Mouse (Mus musculus) embryonic facial prominence, embryonic 11.5 days (tissue): ENCODE data around the gene Rpsa. TPM values are rescaled to one million over a fixed set of nuclear protein-coding genes. Genes with fewer than 3 reads are reported as not detected.
A peak's percentile ranks its signal among the peaks of the same experiment; 100 is the strongest.

ENCODE experiments used
- ATAC-seq: fragments of 200-750 bp; cut with Nextera tagmentation; replicated peaks from 2 replicates; pipeline ENCODE4 v1.8.0; 2017; ENCODE audit warnings: low read depth; ENCODE audit not compliant: insufficient number of reproducible peaks, low FRiP score, low TSS enrichment
- DNase-seq: peaks from one replicate; pipeline ENCODE4 v3.0.0-alpha.2; 2015; ENCODE audit warnings: low spot score
- H3K27ac ChIP-seq: fragments of 300-500 bp; sonication (generic); replicated peaks from 2 replicates; pipeline ENCODE4 v1.5.1; 2014; ENCODE audit warnings: mild to moderate bottlenecking, low read depth, low read length, control low read depth
- H3K27me3 ChIP-seq: fragments of 300-500 bp; sonication (generic); 2 replicates; pipeline ENCODE4 v1.6.1; 2014; ENCODE audit warnings: mild to moderate bottlenecking, low read length, moderate library complexity, mixed read lengths; ENCODE audit not compliant: control insufficient read depth, insufficient read depth
- H3K36me3 ChIP-seq: fragments of 300-500 bp; sonication (generic); replicated peaks from 2 replicates; pipeline ENCODE4 v1.6.1; 2014; ENCODE audit warnings: low read depth, mild to moderate bottlenecking, low read length, moderate library complexity, mixed read lengths; ENCODE audit not compliant: control insufficient read depth, insufficient read depth
- H3K4me1 ChIP-seq: fragments of 300-500 bp; sonication (generic); 2 replicates; pipeline ENCODE4 v1.6.1; 2014; ENCODE audit warnings: low read length, mixed read lengths; ENCODE audit not compliant: control insufficient read depth, insufficient read depth
- H3K4me2 ChIP-seq: fragments of 300-500 bp; sonication (generic); 2 replicates; pipeline ENCODE4 v1.6.1; 2014; ENCODE audit warnings: low read depth, mild to moderate bottlenecking, control low read depth, low read length, moderate library complexity
- H3K4me3 ChIP-seq: fragments of 300-500 bp; sonication (generic); 2 replicates; pipeline ENCODE4 v1.5.1; 2014; ENCODE audit warnings: low read depth, low read length, control low read depth
- H3K9ac ChIP-seq: fragments of 300-500 bp; sonication (generic); replicated peaks from 2 replicates; pipeline ENCODE4 v1.6.1; 2014; ENCODE audit warnings: mild to moderate bottlenecking, control low read depth, low read length
- H3K9me3 ChIP-seq: fragments of 300-500 bp; sonication (generic); replicated peaks from 2 replicates; pipeline ENCODE4 v1.6.1; 2016; ENCODE audit warnings: mild to moderate bottlenecking, low read length, inconsistent platforms, mixed read lengths; ENCODE audit not compliant: control insufficient read depth
- WGBS: fragments of 180-500 bp; shearing (Covaris S2); extraction: QIAGEN DNeasy Blood & Tissue Kit; methylation state at CpG from one replicate; pipeline ENCODE4 v1.1.7; 2014; 5-methylcytosine and 5-hydroxymethylcytosine counted together
- polyA plus RNA-seq: library from polyadenylated mRNA; unstranded; fragments of >200 nt; fragmentation: Nextera tagmentation; extraction: Ambion mirVana; gene quantifications from 2 replicates; pipeline ENCODE4 v1.2.1, GENCODE M21; 2014

Rpsa gene
- polyA plus RNA-seq, 1 experiment from 2014 or later: 1,419 TPM

DNA sequence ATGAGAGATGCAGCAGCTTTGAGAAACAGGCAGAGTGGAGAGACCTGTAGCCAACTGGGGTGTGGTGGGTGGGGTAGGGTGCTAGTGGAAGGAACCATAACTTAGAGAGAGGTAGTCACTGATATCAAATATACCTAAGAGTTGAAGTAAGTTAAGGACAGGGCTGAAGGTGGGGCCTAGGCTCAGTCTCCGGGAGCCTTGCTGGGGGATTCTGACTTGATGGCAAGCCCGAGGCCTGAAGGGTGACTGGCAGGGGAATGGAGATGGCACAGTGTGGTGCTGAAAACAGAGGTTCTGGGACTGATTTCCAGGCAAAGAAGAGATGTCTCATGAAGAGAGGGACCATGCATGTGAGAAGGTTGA lies 12.7 kb upstream of the Rpsa start:
- no peaks in the 10 kb centered on the region for H3K9me3 ChIP-seq

DNA sequence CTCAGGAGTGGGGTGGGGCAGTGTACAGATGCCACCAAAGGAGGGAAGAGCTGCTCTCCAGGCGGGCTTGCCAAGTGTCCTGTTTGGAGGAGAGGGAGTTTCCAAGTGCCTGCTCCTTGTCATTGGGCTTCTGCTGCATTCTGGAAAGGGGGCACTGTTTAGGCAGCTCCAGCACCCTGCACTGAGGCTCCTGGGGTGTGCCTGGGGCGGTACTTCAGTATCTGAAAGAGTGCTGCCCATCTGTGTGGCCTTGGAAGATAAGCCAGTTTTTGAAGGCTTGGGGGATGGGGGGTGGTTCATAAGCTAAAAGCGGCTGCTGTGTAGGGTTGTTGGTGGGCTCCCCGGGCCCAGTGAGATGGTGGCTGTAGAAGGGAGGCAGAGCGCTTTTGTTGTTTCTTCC lies 11.9 kb upstream of the Rpsa start:
- H3K27me3 ChIP-seq: no peaks in the 10 kb centered on the region
- no peaks in the 10 kb centered on the region for H3K4me1 ChIP-seq
- ATAC-seq (no peak), DNase-seq (no peak)
- no peaks in the 10 kb centered on the region; the same call in 1 of the 2 replicates for H3K36me3 ChIP-seq
- 0 out of 2 replicates have a peak overlapping the region, but pooled peaks have one; percentile 15 for H3K9ac ChIP-seq
- H3K9me3 ChIP-seq: no peaks in the 10 kb centered on the region
- H3K4me3 ChIP-seq: no peak overlapping the region
- WGBS: 83% methylated on average over 5 of the region's 5 CpGs
- no peak overlapping the region for H3K4me2 ChIP-seq
- no peak overlapping the region for H3K27ac ChIP-seq

More for the DNA sequence above, 12.7 kb upstream of the Rpsa start:
- ATAC-seq (no peak), DNase-seq (no peak)
- 89% methylated on average over 2 of the region's 2 CpGs for WGBS
- Histone ChIP-seq H3K4me3 (no peak overlapping the region), H3K27me3 (no peaks in the 10 kb centered on the region), H3K4me1 (no peaks in the 10 kb centered on the region), H3K4me2 (no peak overlapping the region), H3K27ac (no peak overlapping the region), H3K36me3 (no peaks in the 10 kb centered on the region; the same call in 1 of the 2 replicates), H3K9ac (no peak overlapping the region)

DNA sequence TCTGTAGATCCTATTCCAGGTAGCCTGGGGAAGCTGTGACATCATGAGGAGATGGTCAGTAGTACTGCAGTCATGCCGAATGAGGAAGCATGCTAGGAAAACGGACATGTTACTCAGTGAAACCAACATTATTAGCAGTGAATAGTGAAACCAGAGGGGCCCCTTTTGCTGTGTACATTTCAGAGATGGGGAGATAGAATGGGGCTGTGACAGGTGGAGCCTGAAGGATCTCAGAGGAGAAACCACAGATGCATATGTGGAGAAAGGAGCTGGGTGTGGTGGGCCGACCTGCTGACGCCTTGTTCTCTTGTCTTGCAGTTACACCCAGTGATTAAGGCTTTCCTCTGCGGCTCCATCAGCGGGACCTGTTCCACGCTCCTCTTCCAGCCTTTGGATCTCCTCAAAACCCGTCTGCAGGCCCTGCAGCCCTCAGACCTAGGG lies 11.3 kb upstream of the Rpsa start:
- ATAC-seq: no peak
- DNase-seq: no peak
- 84% methylated on average over 8 of the region's 8 CpGs for WGBS
- Histone ChIP-seq H3K9me3 (no peaks in the 10 kb centered on the region), H3K9ac (no peak overlapping the region), H3K4me1 (no peaks in the 10 kb centered on the region), H3K36me3 (no peaks in the 10 kb centered on the region; the same call in 1 of the 2 replicates), H3K27ac (no peak overlapping the region), H3K27me3 (no peaks in the 10 kb centered on the region), H3K4me3 (no peak overlapping the region), H3K4me2 (no peak overlapping the region)

DNA sequence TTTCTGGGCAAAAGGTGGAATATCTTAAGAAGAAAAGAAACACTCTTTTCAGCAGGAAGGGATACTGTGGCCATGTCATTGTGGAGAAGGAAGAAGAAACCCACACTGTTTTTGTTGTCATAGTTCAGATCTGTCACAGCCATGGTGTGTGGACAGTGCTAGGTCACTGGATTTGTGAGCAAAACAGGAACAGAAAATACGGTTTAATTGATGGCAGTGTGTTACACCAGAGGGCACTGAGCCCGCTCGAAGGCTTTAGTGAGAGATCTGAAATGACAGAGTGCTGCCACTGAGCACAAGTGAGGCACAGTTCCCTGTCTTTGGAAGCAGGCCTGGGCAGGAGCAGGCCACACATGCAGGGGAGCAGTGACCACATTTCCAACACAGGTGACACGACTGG lies 9.3 kb upstream of the Rpsa start:
- 82% methylated on average over 4 of the region's 4 CpGs for WGBS
- ATAC-seq: no peak
- no peak overlapping the region for H3K4me3 ChIP-seq
- no peak overlapping the region for H3K4me2 ChIP-seq
- H3K36me3 ChIP-seq: no peaks in the 10 kb centered on the region; the same call in 1 of the 2 replicates
- no peak overlapping the region for H3K9ac ChIP-seq
- no peaks in the 10 kb centered on the region for H3K27me3 ChIP-seq
- no peaks in the 10 kb centered on the region for H3K4me1 ChIP-seq
- DNase-seq: no peak
- H3K27ac ChIP-seq: no peak overlapping the region
- no peaks in the 10 kb centered on the region for H3K9me3 ChIP-seq

DNA sequence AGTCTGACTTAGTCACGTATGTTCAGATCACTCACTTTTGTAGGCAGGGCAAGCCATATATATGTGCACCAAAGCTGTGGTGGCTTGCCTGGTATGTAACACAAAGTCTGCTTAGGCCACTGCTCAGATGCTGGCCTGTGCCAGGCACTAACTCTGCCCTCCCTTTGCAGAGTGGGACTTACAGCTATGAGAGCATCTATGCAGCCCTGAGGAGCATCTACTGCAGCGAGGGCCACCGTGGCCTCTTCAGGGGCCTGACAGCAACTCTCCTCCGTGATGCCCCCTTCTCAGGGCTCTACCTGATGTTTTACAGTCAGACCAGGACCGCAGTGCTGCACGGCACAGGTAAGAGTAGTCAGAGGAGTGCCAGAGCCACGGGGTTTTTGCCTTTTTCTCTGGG lies 7.0 kb upstream of the Rpsa start:
- 93% methylated on average over 7 of the region's 7 CpGs for WGBS
- no peaks in the 10 kb centered on the region; the same call in none of the 2 replicates for H3K36me3 ChIP-seq
- H3K4me2 ChIP-seq: no peak overlapping the region
- no peak overlapping the region for H3K9ac ChIP-seq
- no peak for DNase-seq
- ATAC-seq: no peak
- no peaks in the 10 kb centered on the region for H3K27me3 ChIP-seq
- H3K27ac ChIP-seq: no peak overlapping the region
- H3K4me1 ChIP-seq: no peaks in the 10 kb centered on the region
- no peak overlapping the region for H3K4me3 ChIP-seq
- no peaks in the 10 kb centered on the region for H3K9me3 ChIP-seq

DNA sequence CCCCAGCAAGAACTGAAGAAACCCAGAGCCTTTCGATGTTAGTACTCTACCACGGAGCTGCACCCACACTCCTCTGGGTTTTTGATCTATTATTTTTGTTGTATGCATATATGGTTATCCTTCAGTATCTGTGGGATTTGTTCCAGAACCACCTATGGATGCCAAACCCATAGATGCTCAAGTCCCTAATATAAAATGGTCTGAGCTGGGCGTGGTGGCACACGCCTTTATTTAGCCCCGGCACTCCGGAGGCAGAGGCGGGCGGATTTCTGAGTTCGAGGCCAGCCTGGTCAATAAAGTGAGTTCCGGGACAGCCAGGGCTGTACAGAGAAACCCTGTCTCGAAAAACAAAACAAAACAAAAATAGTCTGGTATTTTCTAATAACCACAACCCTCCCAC lies 621 bp upstream of the Rpsa start:
- H3K4me2 ChIP-seq: peak overlapping the region; percentile 36
- H3K36me3 ChIP-seq: peaks cover 10% of the 10 kb centered on the region
- peak overlapping the region; percentile 49 for H3K9ac ChIP-seq
- H3K9me3 ChIP-seq: no peaks in the 10 kb centered on the region
- H3K27me3 ChIP-seq: no peaks in the 10 kb centered on the region
- DNase-seq (no peak), ATAC-seq (peak; percentile 1; the same call in 1 of the 2 replicates)
- peak overlapping the region; percentile 56 for H3K27ac ChIP-seq
- WGBS: 64% methylated on average over 11 of the region's 11 CpGs
- H3K4me3 ChIP-seq: peak overlapping the region; percentile 23
- H3K4me1 ChIP-seq: no peaks in the 10 kb centered on the region

DNA sequence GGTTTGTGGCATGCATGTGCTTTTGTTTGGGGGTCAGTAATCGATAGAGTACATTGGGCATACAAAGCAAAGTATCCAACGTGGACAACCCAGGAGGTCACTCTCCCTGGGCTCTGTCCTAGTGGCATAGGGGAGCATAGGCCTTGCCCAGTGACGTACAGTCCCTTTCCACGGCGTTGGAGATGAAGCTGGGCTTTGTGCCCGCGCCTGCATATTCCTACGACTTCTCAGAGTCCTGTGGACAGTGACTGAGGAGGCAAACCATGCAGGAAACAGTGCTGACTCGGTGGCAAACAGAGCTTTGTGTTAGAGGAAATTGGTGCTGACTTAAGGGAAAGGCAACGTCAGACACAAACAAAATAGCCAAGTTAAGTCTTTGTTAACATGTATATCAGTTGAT lies 1.8 kb downstream of the Rpsa start:
- peaks cover 10% of the 10 kb centered on the region for H3K36me3 ChIP-seq
- no peaks in the 10 kb centered on the region for H3K9me3 ChIP-seq
- 78% methylated on average over 10 of the region's 10 CpGs for WGBS
- H3K4me3 ChIP-seq: peak overlapping the region; percentile 97
- ATAC-seq (no peak), DNase-seq (no peak)
- no peaks in the 10 kb centered on the region for H3K27me3 ChIP-seq
- H3K27ac ChIP-seq: no peak overlapping the region
- H3K4me2 ChIP-seq: peak overlapping the region; percentile 77
- H3K9ac ChIP-seq: peak overlapping the region; percentile 100
- no peaks in the 10 kb centered on the region for H3K4me1 ChIP-seq

DNA sequence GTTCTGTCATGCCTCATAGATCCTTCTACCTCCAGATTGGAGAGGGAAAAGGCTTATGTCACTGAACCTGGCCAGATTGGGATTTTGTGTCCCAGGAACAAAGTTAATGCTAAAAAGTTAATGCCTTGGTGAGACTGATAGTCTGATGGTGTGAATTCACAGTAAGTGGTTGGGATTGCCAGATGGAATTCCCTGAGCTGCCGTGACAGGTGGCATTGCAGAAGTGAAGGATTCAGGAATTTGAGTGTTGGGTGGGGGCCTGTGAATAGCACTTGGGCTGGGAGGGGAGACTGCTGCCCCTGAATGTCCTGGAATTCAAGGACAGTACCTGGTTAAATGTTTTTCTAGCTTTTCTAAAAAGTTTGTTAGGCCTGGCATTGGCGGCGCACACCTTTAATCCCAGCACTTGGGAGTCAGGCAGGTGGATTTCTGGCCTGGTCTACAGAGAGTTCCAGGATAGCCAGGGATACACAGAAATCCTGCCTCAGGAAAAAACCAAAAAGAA lies 4.3 kb downstream of the Rpsa start:
- no peak for DNase-seq
- H3K27me3 ChIP-seq: no peaks in the 10 kb centered on the region
- H3K4me2 ChIP-seq: no peak overlapping the region
- H3K9me3 ChIP-seq: no peaks in the 10 kb centered on the region
- no peak overlapping the region for H3K27ac ChIP-seq
- no peak for ATAC-seq
- H3K4me1 ChIP-seq: no peaks in the 10 kb centered on the region
- H3K4me3 ChIP-seq: no peak overlapping the region
- peaks cover 10% of the 10 kb centered on the region for H3K36me3 ChIP-seq
- no peak overlapping the region for H3K9ac ChIP-seq
- 87% methylated on average over 3 of the region's 3 CpGs for WGBS
